Mouse (Mus musculus): Measurements from ENCODE around the gene H2-T22.

H2-T22 gene

GRCm38 (mm10) chr17:35998545-35999305, 43.8 kb downstream of the H2-T22 start:
- peak in 1 of 2 experiments; percentile 44 for DNase-seq (ENCODE audit: low spot score in 2 of 2)

GRCm38 (mm10) chr17:35997713-35998510, 44.6 kb downstream of the H2-T22 start:
- peak in 1 of 2 experiments; percentile 72 for DNase-seq (ENCODE audit: low spot score in 2 of 2)

DNA sequence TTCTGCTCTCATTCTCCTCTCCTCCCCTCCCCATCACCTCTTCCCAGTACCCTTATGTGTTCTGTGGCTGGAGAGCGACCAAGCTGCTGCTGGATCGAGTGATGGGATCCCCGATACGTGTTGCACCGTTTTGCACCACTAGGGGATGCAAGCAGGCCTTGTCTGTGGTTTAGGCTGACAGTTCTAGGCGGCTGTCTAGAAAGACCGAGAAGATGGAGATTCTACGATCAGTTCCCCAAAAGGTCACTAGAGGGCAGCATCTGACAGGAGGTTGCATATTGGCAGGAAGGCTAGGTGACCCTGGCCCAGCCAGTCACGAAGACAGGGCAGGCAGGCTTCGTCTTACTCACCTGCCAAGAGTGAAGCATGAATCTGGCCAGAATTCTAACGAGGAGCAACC, 45.6 kb downstream of the H2-T22 start:
- peak; percentile 98 to 99 for DNase-seq (ENCODE audit: low spot score in 2 of 2)

- DNase-seq (ENCODE audit: low spot score in 2 of 2), result no peak
These were observed 47.7 kb downstream of the H2-T22 start for GRCm38 (mm10) chr17:35994879-35995240.

DNA sequence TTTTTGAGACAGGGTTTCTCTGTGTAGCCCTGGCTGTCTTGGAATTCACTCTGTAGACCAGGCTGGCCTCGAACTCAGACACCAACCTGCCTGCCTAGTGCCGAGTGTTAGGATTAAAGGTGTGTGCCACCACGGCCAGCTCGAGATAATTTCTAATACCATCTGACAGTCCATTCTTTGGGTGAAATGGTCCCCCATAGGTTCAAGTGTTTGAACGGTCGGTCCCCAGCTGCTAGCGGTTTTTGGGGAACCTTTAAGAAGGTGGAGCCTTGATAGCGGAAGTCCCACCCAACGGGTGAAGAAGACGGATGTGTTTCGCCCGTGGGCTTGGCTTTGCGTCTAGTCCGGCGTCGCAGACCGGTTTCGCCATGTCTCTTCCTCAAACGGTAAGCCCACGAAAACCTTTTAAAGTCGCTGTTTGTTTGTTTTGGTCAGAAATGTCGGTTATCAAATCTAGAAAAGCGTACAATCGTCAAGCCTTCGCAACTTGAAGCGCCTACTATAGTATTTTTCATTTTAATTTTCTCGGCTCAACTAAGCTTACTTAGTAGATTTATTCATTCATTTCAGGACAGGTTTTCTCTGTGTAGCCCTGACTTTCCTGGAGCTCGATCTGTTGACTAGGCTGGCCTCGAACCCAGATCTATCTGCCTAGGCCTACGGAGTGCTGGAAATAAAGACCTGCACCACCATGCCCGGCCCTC, 48.2 kb downstream of the H2-T22 start:
- DNase-seq (ENCODE audit: low spot score in 2 of 2), result peak; percentile 74 to 78

DNA sequence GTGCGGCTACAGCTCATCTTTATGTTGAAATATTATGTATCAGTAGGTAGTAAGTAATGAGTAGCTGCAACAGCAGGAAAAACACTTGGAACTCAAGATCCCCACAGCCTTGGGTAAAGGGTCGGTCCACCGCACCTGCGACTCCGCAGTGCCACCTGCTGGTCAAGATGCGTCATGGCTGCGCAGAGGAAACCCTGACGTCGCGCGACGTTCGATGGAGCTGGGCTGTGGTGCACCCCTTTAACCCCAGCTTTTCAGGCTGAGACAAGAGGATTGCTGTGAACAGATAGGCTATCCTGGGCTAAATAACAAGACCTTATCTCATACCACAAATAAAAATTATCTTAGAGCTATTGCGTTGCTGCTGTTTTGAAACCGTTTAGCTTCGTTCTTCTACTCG, 48.9 kb downstream of the H2-T22 start:
- peak; percentile 77 to 81 for DNase-seq (ENCODE audit: low spot score in 2 of 2)

DNA sequence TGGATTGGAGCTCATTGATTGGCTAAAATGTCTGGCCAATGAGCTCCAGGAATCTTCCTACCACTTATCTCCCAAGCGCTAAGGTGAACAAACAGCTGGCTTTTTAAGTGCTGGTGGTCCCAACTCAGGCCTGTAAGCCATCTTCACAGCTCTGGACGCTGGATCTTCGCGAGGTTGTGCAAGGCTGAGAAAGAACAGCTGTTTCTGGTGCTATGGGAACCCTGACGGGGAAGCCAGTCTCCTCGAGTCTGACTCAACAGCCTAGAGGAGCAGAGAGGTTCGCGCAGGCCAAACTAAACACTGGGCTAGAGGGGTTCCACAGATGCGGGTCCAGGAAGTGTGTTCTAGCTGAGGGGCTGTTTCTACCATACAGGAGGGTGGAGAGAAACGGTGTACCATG, 50.8 kb downstream of the H2-T22 start:
- DNase-seq (ENCODE audit: low spot score in 2 of 2), result no peak
